Mouse (Mus musculus): ENCODE results near the gene Glod5. TPM values are rescaled to one million over a fixed set of nuclear protein-coding genes. Genes with fewer than 3 reads are reported as not detected.

The Glod5 gene
- polyA plus RNA-seq, 1 experiment from 2014 or later, result 0.25 TPM

DNA sequence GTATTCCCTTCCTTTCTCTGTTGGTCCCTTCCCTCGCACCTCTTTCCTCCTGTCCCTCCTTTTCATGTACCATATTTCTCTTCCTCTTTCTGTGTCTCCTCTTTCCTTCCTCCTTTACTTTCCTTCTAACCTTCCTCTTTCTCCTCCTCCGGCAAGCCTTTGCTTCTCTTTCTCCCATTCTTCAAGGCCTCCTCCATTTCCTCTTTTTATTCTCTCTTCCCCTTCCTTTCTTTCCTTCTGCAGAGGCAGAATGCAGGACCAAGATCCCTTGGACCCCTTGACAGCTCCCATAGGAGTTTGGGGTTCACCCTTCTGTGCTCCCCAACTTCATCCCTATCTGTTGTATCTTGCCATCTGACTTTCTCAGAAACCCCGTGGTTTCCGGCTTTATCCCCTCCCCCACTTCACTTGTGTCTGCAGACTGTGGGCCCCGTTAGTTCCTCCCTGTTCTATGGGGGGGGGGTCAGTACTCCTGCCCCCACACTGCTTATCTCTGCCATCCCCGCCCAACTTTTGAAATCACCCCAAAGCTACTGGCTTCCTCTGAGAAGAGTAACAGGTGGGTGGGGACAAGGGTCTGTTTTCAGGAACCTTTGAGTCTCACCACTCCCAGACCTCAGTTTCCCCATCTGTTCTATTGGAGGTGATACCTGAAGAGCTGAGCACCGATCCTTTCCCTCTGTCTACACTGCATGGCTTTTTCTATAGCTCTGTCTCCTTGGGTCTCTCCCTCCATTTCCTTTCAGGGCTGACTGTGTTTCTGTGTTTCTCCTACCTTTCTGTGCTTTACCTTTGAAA lies 54.3 kb downstream of the Glod5 start:
- Histone ChIP-seq H3K4me2 (peak overlapping the region; percentile 72), H3K9me3 (replicated peaks) (no peaks in the 10 kb centered on the region), H3K27me3 (replicated peaks) (no peaks in the 10 kb centered on the region), H3K36me3 (peaks cover 51% of the 10 kb centered on the region), H3K9ac (peak overlapping the region; percentile 82), H3K4me1 (peaks cover 28% of the 10 kb centered on the region), H3K27ac (peak overlapping the region; percentile 93), H3K4me3 (peak overlapping the region; percentile 73)
- no peak for ATAC-seq
- 29% methylated on average over 7 of the region's 7 CpGs for WGBS (ENCODE audit: insufficient replicate concordance)

DNA sequence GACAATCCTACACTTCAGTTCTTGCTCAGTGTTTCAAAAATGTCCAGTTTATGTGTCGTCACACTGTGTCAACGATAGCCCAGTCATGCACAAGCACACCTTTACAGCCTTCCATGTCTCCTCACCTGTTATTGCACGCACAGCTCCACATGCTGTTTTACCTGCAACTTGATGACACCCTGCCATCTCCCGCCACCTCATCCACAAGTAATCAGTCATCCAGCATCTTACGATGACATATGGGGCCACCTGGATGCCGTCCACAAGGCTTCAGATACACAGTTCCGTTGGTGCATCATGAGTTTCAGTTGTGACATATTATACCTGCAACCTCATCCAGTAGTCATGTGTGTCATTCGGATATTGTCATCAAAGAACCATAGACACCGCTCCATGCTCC lies 59.4 kb downstream of the Glod5 start:
- Histone ChIP-seq H3K36me3 (peaks cover 72% of the 10 kb centered on the region), H3K27ac (no peak overlapping the region), H3K4me1 (peaks cover 15% of the 10 kb centered on the region), H3K9ac (no peak overlapping the region), H3K27me3 (replicated peaks) (no peaks in the 10 kb centered on the region), H3K4me2 (no peak overlapping the region), H3K9me3 (replicated peaks) (no peaks in the 10 kb centered on the region), H3K4me3 (no peak overlapping the region)
- 89% methylated on average over 9 of the region's 9 CpGs for WGBS (ENCODE audit: insufficient replicate concordance)
- no peak for ATAC-seq

Other genes starting within 250 kb of the Glod5 start
- 36.8 and 39.1 TPM in 2 replicates for gene Gripap1, start 228.7 kb downstream of the Glod5 start, polyA plus RNA-seq (2016; fragmentation: Nextera tagmentation; extraction: Ambion mirVana)
- 0.37 and 0.38 TPM in 2 replicates for gene Kcnd1, start 196.2 kb downstream of the Glod5 start, polyA plus RNA-seq (2016; fragmentation: Nextera tagmentation; extraction: Ambion mirVana)
- gene Otud5, start 177.1 kb downstream of the Glod5 start, polyA plus RNA-seq (2016; fragmentation: Nextera tagmentation; extraction: Ambion mirVana), result 57.3 and 60.1 TPM in 2 replicates
- gene Pim2, start 140.2 kb downstream of the Glod5 start, polyA plus RNA-seq (2016; fragmentation: Nextera tagmentation; extraction: Ambion mirVana), result 5.0 and 5.2 TPM in 2 replicates
- gene Slc35a2, start 134.5 kb downstream of the Glod5 start, polyA plus RNA-seq (2016; fragmentation: Nextera tagmentation; extraction: Ambion mirVana), result 19.7 and 23.1 TPM in 2 replicates
- gene Pqbp1, start 119.2 kb downstream of the Glod5 start, polyA plus RNA-seq (2016; fragmentation: Nextera tagmentation; extraction: Ambion mirVana), result 65.0 and 65.2 TPM in 2 replicates
- gene Timm17b, start 119.1 kb downstream of the Glod5 start, polyA plus RNA-seq (2016; fragmentation: Nextera tagmentation; extraction: Ambion mirVana), result 98.3 and 98.9 TPM in 2 replicates
- not detected in 2 replicates for gene Gm10491, start 110.7 kb downstream of the Glod5 start, polyA plus RNA-seq (2016; fragmentation: Nextera tagmentation; extraction: Ambion mirVana)
- gene Gm10490, start 109.0 kb downstream of the Glod5 start, polyA plus RNA-seq (2016; fragmentation: Nextera tagmentation; extraction: Ambion mirVana), result not detected in 2 replicates
- 0.26 and 0.33 TPM in 2 replicates for gene Pcsk1n, start 98.7 kb downstream of the Glod5 start, polyA plus RNA-seq (2016; fragmentation: Nextera tagmentation; extraction: Ambion mirVana)
- gene Eras, start 89.9 kb downstream of the Glod5 start, polyA plus RNA-seq (2016; fragmentation: Nextera tagmentation; extraction: Ambion mirVana), result 0.17 TPM in 1 of 2 replicates, not detected in the other
- 15.4 and 15.8 TPM in 2 replicates for gene Hdac6, start 70.6 kb downstream of the Glod5 start, polyA plus RNA-seq (2016; fragmentation: Nextera tagmentation; extraction: Ambion mirVana)
- gene Gata1, start 40.4 kb downstream of the Glod5 start, polyA plus RNA-seq (2016; fragmentation: Nextera tagmentation; extraction: Ambion mirVana), result 148 and 156 TPM in 2 replicates
- gene Suv39h1, start 56.3 kb upstream of the Glod5 start, polyA plus RNA-seq (2016; fragmentation: Nextera tagmentation; extraction: Ambion mirVana), result 57.1 and 57.5 TPM in 2 replicates
- gene Was, start 72.0 kb upstream of the Glod5 start, polyA plus RNA-seq (2016; fragmentation: Nextera tagmentation; extraction: Ambion mirVana), result 3.2 and 3.5 TPM in 2 replicates
- 9.4 and 9.9 TPM in 2 replicates for gene Wdr13, start 114.4 kb upstream of the Glod5 start, polyA plus RNA-seq (2016; fragmentation: Nextera tagmentation; extraction: Ambion mirVana)
- gene Rbm3, start 127.4 kb upstream of the Glod5 start, polyA plus RNA-seq (2016; fragmentation: Nextera tagmentation; extraction: Ambion mirVana), result 351 and 363 TPM in 2 replicates
- gene Tbc1d25, start 157.7 kb upstream of the Glod5 start, polyA plus RNA-seq (2016; fragmentation: Nextera tagmentation; extraction: Ambion mirVana), result 6.7 and 7.0 TPM in 2 replicates
- 58.3 and 59.8 TPM in 2 replicates for gene Ebp, start 175.0 kb upstream of the Glod5 start, polyA plus RNA-seq (2016; fragmentation: Nextera tagmentation; extraction: Ambion mirVana)
- gene Porcn, start 188.0 kb upstream of the Glod5 start, polyA plus RNA-seq (2016; fragmentation: Nextera tagmentation; extraction: Ambion mirVana), result 1.2 and 1.4 TPM in 2 replicates
- gene Ftsj1, start 233.9 kb upstream of the Glod5 start, polyA plus RNA-seq (2016; fragmentation: Nextera tagmentation; extraction: Ambion mirVana), result 42.2 and 42.6 TPM in 2 replicates